Mouse (Mus musculus) CH12.LX (cell line): ENCODE measurements at regions not wholly inside any gene's neighbourhood (a gene's known extent, or its start where the extent isn't known, plus 50 kb on each side); places are given as distances from the start of the nearest gene placed in this dataset.

Source experiments
- DNase-seq: peaks from one replicate; pipeline ENCODE4 v3.0.0-alpha.2; 2013; ENCODE audit errors: extremely low read depth
- H3K27ac ChIP-seq: 2 replicates; pipeline ENCODE4 v1.5.1; 2012; ENCODE audit warnings: low read depth, mild to moderate bottlenecking, control low read depth, moderate library complexity; ENCODE audit not compliant: insufficient read depth
- H3K27me3 ChIP-seq: replicated peaks from 2 replicates; pipeline ENCODE3; 2012; ENCODE audit warnings: inconsistent platforms
- H3K36me3 ChIP-seq, 2 experiments: replicated peaks in 1 of 2; 2 replicates each; pipeline versions ENCODE3 to v1.6.1; 2012; ENCODE audit warnings: inconsistent platforms in 1 of 2, low read length in 1 of 2, mild to moderate bottlenecking in 1 of 2, mixed read lengths in 1 of 2, moderate library complexity in 1 of 2; ENCODE audit not compliant: control insufficient read depth in 1 of 2, insufficient read depth in 1 of 2
- H3K4me1 ChIP-seq, 2 experiments: 2 replicates each; pipeline ENCODE4 v1.6.1; 2012; ENCODE audit warnings: inconsistent platforms in 1 of 2, moderate library complexity in 1 of 2; ENCODE audit not compliant: insufficient read depth in 2 of 2, control insufficient read depth in 1 of 2
- H3K4me2 ChIP-seq: 2 replicates; pipeline ENCODE4 v1.6.1; 2012; ENCODE audit warnings: low read depth, mild to moderate bottlenecking, control low read depth; ENCODE audit not compliant: poor library complexity, insufficient read depth, severe bottlenecking
- H3K4me3 ChIP-seq, 3 experiments: fragments of 150-350 bp in 1 of 3; sonication (generic) in 1 of 3; replicated peaks in 1 of 3; 2 replicates each; pipeline versions ENCODE3 to v1.5.1; 2011 to 2012; ENCODE audit warnings: low read depth in 2 of 3, low read length in 2 of 3, mild to moderate bottlenecking in 2 of 3, moderate library complexity in 2 of 3, control low read depth in 1 of 3, improper control_type of control experiment in 1 of 3, inconsistent platforms in 1 of 3, mixed read lengths in 1 of 3; ENCODE audit not compliant: poor library complexity in 1 of 3
- H3K79me2 ChIP-seq: replicated peaks from 2 replicates; pipeline ENCODE4 v1.6.1; 2012; ENCODE audit warnings: mild to moderate bottlenecking, moderate library complexity; ENCODE audit not compliant: control insufficient read depth, poor library complexity, insufficient read depth, severe bottlenecking; ENCODE audit errors: extremely low read depth
- H3K9ac ChIP-seq: 2 replicates; pipeline ENCODE4 v1.6.1; 2012; ENCODE audit warnings: low read depth, mild to moderate bottlenecking, control low read depth, moderate library complexity; ENCODE audit not compliant: insufficient read depth
- H3K9me3 ChIP-seq: replicated peaks from 2 replicates; pipeline ENCODE3; 2012; ENCODE audit warnings: low read length, inconsistent platforms, mixed read lengths
- CTCF ChIP-seq, 2 experiments: IDR thresholded peaks in 1 of 2; conservative IDR thresholded peaks in 1 of 2; 2 replicates each; pipeline ENCODE4 v1.5.1; 2011 to 2012; ENCODE audit warnings: low read depth in 2 of 2, low read length in 2 of 2, improper control_type of control experiment in 1 of 2, inconsistent platforms in 1 of 2, mild to moderate bottlenecking in 1 of 2, moderate library complexity in 1 of 2
- E2F4 ChIP-seq: IDR thresholded peaks from 2 replicates; pipeline ENCODE4 v1.6.1; 2011; ENCODE audit warnings: low read depth, low read length, improper control_type of control experiment; ENCODE audit not compliant: insufficient replicate concordance
- ELF1 ChIP-seq: IDR thresholded peaks from 2 replicates; pipeline ENCODE4 v1.6.1; 2014; ENCODE audit warnings: low read depth, mild to moderate bottlenecking, inconsistent platforms, low read length, improper control_type of control experiment
- EP300 ChIP-seq: IDR thresholded peaks from 2 replicates; pipeline ENCODE4 v1.6.1; 2011; ENCODE audit warnings: low read length, improper control_type of control experiment
- HCFC1 ChIP-seq: IDR thresholded peaks from 2 replicates; pipeline ENCODE4 v1.6.1; 2012; ENCODE audit warnings: low read depth, mild to moderate bottlenecking, inconsistent platforms, low read length, improper control_type of control experiment
- JUND ChIP-seq: conservative IDR thresholded peaks from 2 replicates; pipeline ENCODE4 v1.6.1; 2011; ENCODE audit warnings: low read depth, low read length, improper control_type of control experiment
- KAT2A ChIP-seq: IDR thresholded peaks from 2 replicates; pipeline ENCODE4 v1.6.1; 2012; ENCODE audit warnings: low read length, improper control_type of control experiment, inconsistent platforms; ENCODE audit not compliant: insufficient replicate concordance
- MAZ ChIP-seq: IDR thresholded peaks from 2 replicates; pipeline ENCODE4 v1.6.1; 2012; ENCODE audit warnings: low read depth, mild to moderate bottlenecking, inconsistent platforms, low read length, improper control_type of control experiment, moderate library complexity
- MEF2A ChIP-seq: IDR thresholded peaks from 2 replicates; pipeline ENCODE4 v1.6.1; 2014; ENCODE audit warnings: low read depth, mild to moderate bottlenecking, inconsistent platforms, low read length, improper control_type of control experiment, borderline replicate concordance
- MXI1 ChIP-seq: IDR thresholded peaks from 2 replicates; pipeline ENCODE4 v1.6.1; 2011; ENCODE audit warnings: mild to moderate bottlenecking, low read depth, low read length, improper control_type of control experiment
- MYC ChIP-seq: IDR thresholded peaks from 2 replicates; pipeline ENCODE4 v1.6.1; 2011; ENCODE audit warnings: low read depth, mild to moderate bottlenecking, improper control_type of control experiment, low read length
- PAX5 ChIP-seq: IDR thresholded peaks from 2 replicates; pipeline ENCODE4 v1.6.1; 2012; ENCODE audit warnings: low read length, inconsistent platforms, mixed read lengths
- POLR2A ChIP-seq: IDR thresholded peaks from 2 replicates; pipeline ENCODE4 v1.6.1; 2011; ENCODE audit warnings: low read depth, mild to moderate bottlenecking, improper control_type of control experiment, low read length
- POLR2AphosphoS2 ChIP-seq: IDR thresholded peaks from 2 replicates; pipeline ENCODE4 v1.6.1; 2011; ENCODE audit warnings: low read depth, low read length, improper control_type of control experiment
- RAD21 ChIP-seq: IDR thresholded peaks from 2 replicates; pipeline ENCODE4 v1.6.1; 2011; ENCODE audit warnings: low read depth, mild to moderate bottlenecking, low read length, improper control_type of control experiment, moderate library complexity
- RCOR1 ChIP-seq: conservative IDR thresholded peaks from 2 replicates; pipeline ENCODE4 v1.6.1; 2012; ENCODE audit warnings: low read depth, mild to moderate bottlenecking, inconsistent platforms, low read length, improper control_type of control experiment
- SIN3A ChIP-seq: IDR thresholded peaks from 2 replicates; pipeline ENCODE4 v1.6.1; 2012; ENCODE audit warnings: low read length, improper control_type of control experiment, inconsistent platforms
- TBP ChIP-seq: conservative IDR thresholded peaks from 2 replicates; pipeline ENCODE4 v1.6.1; 2011; ENCODE audit warnings: low read depth, low read length, improper control_type of control experiment
- USF1 ChIP-seq: IDR thresholded peaks from 2 replicates; pipeline ENCODE4 v1.6.1; 2014; ENCODE audit warnings: low read depth, mild to moderate bottlenecking, inconsistent platforms, low read length, improper control_type of control experiment
- ZC3H11A ChIP-seq: IDR thresholded peaks from 2 replicates; pipeline ENCODE4 v1.6.1; 2012; ENCODE audit warnings: low read depth, mild to moderate bottlenecking, inconsistent platforms, low read length, improper control_type of control experiment
- ZKSCAN1 ChIP-seq: IDR thresholded peaks from 2 replicates; pipeline ENCODE4 v1.6.1; 2012; ENCODE audit warnings: low read depth, inconsistent platforms, low read length, improper control_type of control experiment, borderline replicate concordance
- dilution Hi-C: fragments of 300-500 bp; cut with MboI; formaldehyde crosslinking; loops from 2 replicates; pipeline ENCODE4 v1.14.3; 2020; ENCODE audit warnings: low sequenced_read_pairs; ENCODE audit not compliant: extremely low pct_unique_long_range_greater_than_20kb, extremely low pct_ligation_motif_present
- in situ Hi-C: fragments of 300-500 bp; cut with MboI; formaldehyde crosslinking; loops from 3 replicates; pipeline ENCODE4 v1.14.3; 2019; ENCODE audit warnings: low sequenced_read_pairs, low pct_ligation_motif_present, low pct_unique_long_range_greater_than_20kb, mixed read lengths

GRCm38 (mm10) chr4:31468306-31468705 is 495.6 kb upstream of the Map3k7 start:
- Histone ChIP-seq H3K9me3 (peaks cover 18% of the 10 kb centered on the region), H3K27ac (no peak overlapping the region), H3K9ac (no peak overlapping the region), H3K36me3 (no peaks in the 10 kb centered on the region), H3K79me2 (no peaks in the 10 kb centered on the region), H3K4me1 (no peaks in the 10 kb centered on the region), H3K4me2 (no peak overlapping the region), H3K27me3 (no peaks in the 10 kb centered on the region), H3K4me3 (no peak overlapping the region)
- in situ Hi-C loops (no loop called here), dilution Hi-C loops (no loop called here)
- no peak for DNase-seq
- TF ChIP-seq ELF1: no peak
- no peak for TF ChIP-seq SIN3A
- TF ChIP-seq EP300: no peak
- no peak for TF ChIP-seq PAX5
- no peak for TF ChIP-seq TBP
- no peak for TF ChIP-seq RCOR1
- TF ChIP-seq RAD21: no peak
- no peak for TF ChIP-seq MEF2A
- no peak for TF ChIP-seq USF1
- TF ChIP-seq MXI1: no peak
- TF ChIP-seq MYC: no peak
- TF ChIP-seq MAZ: no peak
- TF ChIP-seq ZKSCAN1: no peak
- no peak for TF ChIP-seq ZC3H11A
- no peak for TF ChIP-seq E2F4
- no peak for TF ChIP-seq POLR2AphosphoS2

DNA sequence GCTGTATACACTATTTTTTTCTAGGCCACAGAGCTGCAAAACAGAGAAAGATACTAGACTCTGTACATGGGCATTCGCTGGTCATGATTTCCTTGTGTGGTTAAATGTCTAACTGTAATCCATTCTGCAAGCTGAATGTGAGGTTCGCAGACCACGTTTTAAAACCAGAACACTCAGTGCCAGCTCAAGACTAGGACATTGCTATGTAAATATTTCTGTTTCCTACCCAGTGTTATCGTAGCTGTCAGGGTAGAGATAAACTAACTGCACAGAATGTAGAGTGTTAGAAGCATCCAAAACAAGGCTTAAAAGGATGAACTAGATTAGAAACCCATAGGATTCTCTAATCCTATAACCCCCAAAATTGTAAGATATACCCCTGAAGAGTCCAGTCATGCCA is 494.1 kb upstream of the Map3k7 start:
- no peak overlapping the region for H3K9ac ChIP-seq
- dilution Hi-C loops: no loop called here

More for the DNA sequence above, 494.1 kb upstream of the Map3k7 start:
- peaks cover 17% of the 10 kb centered on the region for H3K9me3 ChIP-seq
- in situ Hi-C loops: no loop called here
- no peak for DNase-seq
- no peak overlapping the region for H3K4me2 ChIP-seq
- no peaks in the 10 kb centered on the region for H3K27me3 ChIP-seq
- H3K4me3 ChIP-seq: no peak overlapping the region
- no peak for TF ChIP-seq JUND
- no peak for TF ChIP-seq HCFC1
- TF ChIP-seq ELF1: no peak
- TF ChIP-seq USF1: no peak
- no peak for TF ChIP-seq CTCF (conservative IDR thresholded peaks at IDR 0.05 in 1 of 2, IDR thresholded peaks at IDR 0.05 in 1 of 2; ENCODE audit: low read depth in 2 of 2, low read length in 2 of 2)
- no peak for TF ChIP-seq ZC3H11A
- TF ChIP-seq POLR2A: no peak
- TF ChIP-seq E2F4: no peak
- TF ChIP-seq KAT2A: no peak
- TF ChIP-seq, all 38 proteins: peak for 0
- Histone ChIP-seq H3K36me3 (no peaks in the 10 kb centered on the region), H3K79me2 (no peaks in the 10 kb centered on the region), H3K27ac (no peak overlapping the region), H3K4me1 (no peaks in the 10 kb centered on the region)
